Comparison of ENCODE assay signal across 18 mouse cellular contexts in genomic region chr10:80793033-80793784, GRCm38 (mm10). TPM values are rescaled to one million over a fixed set of nuclear protein-coding genes. Genes with fewer than 3 reads are reported as not detected.
DNase-seq lines count a peak whose midpoint lies in the region; ATAC-seq and TF ChIP-seq lines count a peak whose summit lies in the region.
"Had no signal": no experiment of that assay in that cellular context is flagged by ENCODE, and none has a peak within 500 bp of the region (broad histone marks: within the 10 kb centered on the region; RNA-seq: fewer than 3 reads in every experiment).

No protein-coding gene starts in this region.

- peaks cover 44% of the 10 kb centered on the region for H3K4me1 ChIP-seq in heart, embryonic 15.5 days (replicated peaks)
- peaks cover 4 to 16% of the 10 kb centered on the region in 2 experiments for H3K4me1 ChIP-seq in CH12.LX (ENCODE audit: control insufficient read depth in 1 of 2, insufficient read depth in 2 of 2)
- H3K4me1 ChIP-seq in kidney, embryonic 14.5 days (ENCODE audit: control insufficient read depth, insufficient read depth, low read length) = peaks cover 5% of the 10 kb centered on the region; the same call in 1 of the 2 replicates

- H3K27ac ChIP-seq in heart, embryonic 15.5 days = 0 out of 2 replicates have a peak overlapping the region, but pooled peaks have one; percentile 77
- H3K27ac ChIP-seq in CH12.LX (ENCODE audit: insufficient read depth, low read depth) = no peak overlapping the region
- H3K27ac ChIP-seq in kidney, embryonic 14.5 days (ENCODE audit: low read depth, low read length) = no peak overlapping the region
- H3K27ac ChIP-seq: liver, embryonic 13.5 days; stomach, embryonic 15.5 days had no signal

- no peak for TF ChIP-seq RAD21 in CH12.LX (IDR thresholded peaks at IDR 0.05; ENCODE audit: low read depth, low read length)

- no peak for TF ChIP-seq EP300 in CH12.LX (IDR thresholded peaks at IDR 0.05; ENCODE audit: low read length)

- intact Hi-C loops in heart, postnatal 36 days (cut with DNase I) = no loop called here

- peaks cover 16% of the 10 kb centered on the region for H3K79me2 ChIP-seq in CH12.LX (replicated peaks; ENCODE audit: control insufficient read depth, extremely low read depth, insufficient read depth, poor library complexity, severe bottlenecking)

- H3K9ac ChIP-seq in heart, embryonic 15.5 days = no peak overlapping the region
- H3K9ac ChIP-seq in CH12.LX (ENCODE audit: insufficient read depth, low read depth) = no peak overlapping the region
- no peak overlapping the region; the same call in 1 of the 2 replicates for H3K9ac ChIP-seq in kidney, embryonic 14.5 days (ENCODE audit: low read depth, low read length)
- H3K9ac ChIP-seq: forebrain, embryonic 15.5 days; heart, embryonic 12.5 days; hindbrain, embryonic 13.5 days; liver, embryonic 13.5 days; stomach, embryonic 15.5 days had no signal

- no peaks in the 10 kb centered on the region for H3K27me3 ChIP-seq in heart, embryonic 15.5 days
- no peaks in the 10 kb centered on the region for H3K27me3 ChIP-seq in CH12.LX (replicated peaks)
- no peaks in the 10 kb centered on the region for H3K27me3 ChIP-seq in kidney, embryonic 14.5 days (ENCODE audit: control insufficient read depth, insufficient read depth, low read length)
- H3K27me3 ChIP-seq: forebrain, embryonic 15.5 days; heart, embryonic 12.5 days; hindbrain, embryonic 13.5 days; liver, embryonic 13.5 days; stomach, embryonic 15.5 days had no signal

- TF ChIP-seq POLR2A in CH12.LX (IDR thresholded peaks at IDR 0.05; ENCODE audit: low read depth, low read length) = peak; percentile 5; the same call in 1 of the 2 replicates

- WGBS in heart, embryonic 15.5 days = 88% methylated on average over 13 of the region's 13 CpGs
- 93% methylated on average over 13 of the region's 13 CpGs for WGBS in kidney, embryonic 14.5 days

- H3K36me3 ChIP-seq in heart, embryonic 15.5 days = peaks cover 67% of the 10 kb centered on the region
- H3K36me3 ChIP-seq in CH12.LX (replicated peaks in 1 of 2; ENCODE audit: control insufficient read depth in 1 of 2, insufficient read depth in 1 of 2, low read length in 1 of 2) = peaks cover 77 to 83% of the 10 kb centered on the region in 2 experiments
- H3K36me3 ChIP-seq in kidney, embryonic 14.5 days (ENCODE audit: control insufficient read depth, insufficient read depth, low read length) = peaks cover 82% of the 10 kb centered on the region

- H3K4me3 ChIP-seq in heart, embryonic 15.5 days = no peak overlapping the region
- no peak overlapping the region for H3K4me3 ChIP-seq in CH12.LX (replicated peaks in 1 of 3; ENCODE audit: low read depth in 2 of 3, low read length in 2 of 3, poor library complexity in 1 of 3)
- H3K4me3 ChIP-seq in kidney, embryonic 14.5 days (ENCODE audit: low read length) = no peak overlapping the region
- H3K4me3 ChIP-seq: forebrain, embryonic 15.5 days; heart, embryonic 12.5 days; hindbrain, embryonic 13.5 days; liver, embryonic 13.5 days; stomach, embryonic 15.5 days had no signal

- no peaks in the 10 kb centered on the region for H3K9me3 ChIP-seq in heart, embryonic 15.5 days (replicated peaks)
- H3K9me3 ChIP-seq in CH12.LX (replicated peaks; ENCODE audit: low read length) = no peaks in the 10 kb centered on the region
- no peaks in the 10 kb centered on the region for H3K9me3 ChIP-seq in kidney, embryonic 14.5 days (ENCODE audit: control insufficient read depth, low read length)
- H3K9me3 ChIP-seq: forebrain, embryonic 15.5 days; heart, embryonic 12.5 days; hindbrain, embryonic 13.5 days; liver, embryonic 13.5 days; stomach, embryonic 15.5 days had no signal

- H3K4me2 ChIP-seq in heart, embryonic 15.5 days = no peak overlapping the region
- H3K4me2 ChIP-seq in CH12.LX (ENCODE audit: insufficient read depth, low read depth, poor library complexity, severe bottlenecking) = no peak overlapping the region
- no peak overlapping the region for H3K4me2 ChIP-seq in kidney, embryonic 14.5 days (replicated peaks; ENCODE audit: low read depth, low read length)
- H3K4me2 ChIP-seq: forebrain, embryonic 15.5 days; heart, embryonic 12.5 days; hindbrain, embryonic 13.5 days; liver, embryonic 13.5 days; stomach, embryonic 15.5 days had no signal

- TF ChIP-seq CTCF in CH12.LX (conservative IDR thresholded peaks at IDR 0.05 in 1 of 2, IDR thresholded peaks at IDR 0.05 in 1 of 2; ENCODE audit: low read depth in 2 of 2, low read length in 2 of 2) = no peak

- ATAC-seq in heart, embryonic 15.5 days (replicated peaks; ENCODE audit: insufficient number of reproducible peaks, insufficient read depth, low FRiP score, low read depth) = no peak
- no peak for ATAC-seq in kidney, embryonic 14.5 days (ENCODE audit: low FRiP score, low TSS enrichment)
- ATAC-seq: forebrain, embryonic 15.5 days; intestine, embryonic 16.5 days had no signal

- no peak for DNase-seq in heart, postnatal 36 days
- DNase-seq in CH12.LX (ENCODE audit: extremely low read depth) (no peak), MN1 (ENCODE audit: low spot score) (peak; percentile 61)
- DNase-seq in cerebellum, postnatal 10 days = peak; percentile 74
- no peak for DNase-seq in urinary bladder, postnatal 14 days (ENCODE audit: low spot score)
- DNase-seq: gastrocnemius, postnatal 25 days; liver, embryonic 13.5 days; lung, postnatal 14 days; right cerebral cortex, adult 18-20 months; thymus, postnatal 14 days had no signal

- dilution Hi-C loops in CH12.LX (cut with MboI; ENCODE audit: extremely low pct_ligation_motif_present, extremely low pct_unique_long_range_greater_than_20kb, low sequenced_read_pairs) = no loop called here

- in situ Hi-C loops in CH12.LX (cut with MboI; ENCODE audit: low pct_ligation_motif_present, low pct_unique_long_range_greater_than_20kb, low sequenced_read_pairs) = no loop called here

TF ChIP-seq in CH12.LX, 34 proteins besides CTCF, POLR2A, EP300 and RAD21:
- no peak for TF ChIP-seq NELFE (IDR thresholded peaks at IDR 0.05; ENCODE audit: low read depth, low read length)

RNA-seq across cellular contexts. Expression of gene Sf3a2, which starts 4.8 kb away (rescaled TPM):
- 38.3 and 48.3 TPM in 2 replicates for polyA plus RNA-seq in heart, embryonic 15.5 days (2015; fragmentation: Nextera tagmentation; extraction: Ambion mirVana)
- total RNA-seq in heart, postnatal 36 days (2021) = 10 to 100 TPM; 29.5 to 29.7 TPM
- total RNA-seq in CH12.LX (2012; rRNA removed) (29.0 and 36.5 TPM in 2 replicates), CH12.LX (2014; rRNA removed) (7.8 and 12.4 TPM in 2 replicates)
- polyA plus RNA-seq in CH12.LX (2012; ENCODE audit: insufficient read length, low read depth) = 136 and 153 TPM in 2 replicates
- 101 and 102 TPM in 2 replicates for polyA plus RNA-seq in kidney, embryonic 14.5 days (2014; fragmentation: Nextera tagmentation; extraction: Ambion mirVana)

RNA-seq across cellular contexts. Expression of gene Plekhj1, which starts 5.2 kb away (rescaled TPM):
- polyA plus RNA-seq in heart, embryonic 15.5 days (2015; fragmentation: Nextera tagmentation; extraction: Ambion mirVana) = 65.2 and 83.1 TPM in 2 replicates
- 10 to 100 TPM; 29.3 to 31.3 TPM for total RNA-seq in heart, postnatal 36 days (2021)
- total RNA-seq in CH12.LX (2012; rRNA removed) = 63.8 and 81.8 TPM in 2 replicates
- total RNA-seq in CH12.LX (2014; rRNA removed) = 51.5 and 63.4 TPM in 2 replicates
- polyA plus RNA-seq in CH12.LX (2012; ENCODE audit: insufficient read length, low read depth) = 119 and 123 TPM in 2 replicates
- 121 and 126 TPM in 2 replicates for polyA plus RNA-seq in kidney, embryonic 14.5 days (2014; fragmentation: Nextera tagmentation; extraction: Ambion mirVana)

RNA-seq across cellular contexts. Expression of gene Amh, which starts 11.8 kb away (rescaled TPM):
- polyA plus RNA-seq in heart, embryonic 15.5 days (2015; fragmentation: Nextera tagmentation; extraction: Ambion mirVana) = 0.16 and 0.19 TPM in 2 replicates
- under 1 TPM; 0.22 to 0.53 TPM for total RNA-seq in heart, postnatal 36 days (2021)
- 0.59 and 0.71 TPM in 2 replicates for total RNA-seq in CH12.LX (2012; rRNA removed)
- total RNA-seq in CH12.LX (2014; rRNA removed) = 0.43 TPM in 1 of 2 replicates, not detected in the other
- polyA plus RNA-seq in CH12.LX (2012; ENCODE audit: insufficient read length, low read depth) = 0.78 and 1.1 TPM in 2 replicates
- polyA plus RNA-seq in kidney, embryonic 14.5 days (2014; fragmentation: Nextera tagmentation; extraction: Ambion mirVana) = not detected in 2 replicates
- polyA plus RNA-seq: liver, embryonic 13.5 days; stomach, embryonic 15.5 days had no signal

RNA-seq across cellular contexts. Expression of gene Jsrp1, which starts 20.1 kb away (rescaled TPM):
- 4.0 and 5.1 TPM in 2 replicates for polyA plus RNA-seq in heart, embryonic 15.5 days (2015; fragmentation: Nextera tagmentation; extraction: Ambion mirVana)
- total RNA-seq in heart, postnatal 36 days (2021) = under 1 TPM in 1 of 2 experiments, not detected in 1; 0.46 TPM
- total RNA-seq in CH12.LX (2012; rRNA removed) (0.34 and 0.72 TPM in 2 replicates), CH12.LX (2014; rRNA removed) (0.30 and 0.35 TPM in 2 replicates)
- polyA plus RNA-seq in CH12.LX (2012; ENCODE audit: insufficient read length, low read depth) = 0.95 and 1.1 TPM in 2 replicates
- polyA plus RNA-seq in kidney, embryonic 14.5 days (2014; fragmentation: Nextera tagmentation; extraction: Ambion mirVana) = 4.4 and 5.2 TPM in 2 replicates
- total RNA-seq: neutrophil, adult 5-6 weeks had no signal

RNA-seq across cellular contexts. Expression of gene Oaz1, which starts 33.2 kb away (rescaled TPM):
- 1,772 and 2,077 TPM in 2 replicates for polyA plus RNA-seq in heart, embryonic 15.5 days (2015; fragmentation: Nextera tagmentation; extraction: Ambion mirVana)
- total RNA-seq in heart, postnatal 36 days (2021) = 100 to 1,000 TPM; 850 to 884 TPM
- total RNA-seq in CH12.LX (2012; rRNA removed) (899 and 966 TPM in 2 replicates), CH12.LX (2014; rRNA removed) (792 and 1,081 TPM in 2 replicates)
- 646 and 664 TPM in 2 replicates for polyA plus RNA-seq in CH12.LX (2012; ENCODE audit: insufficient read length, low read depth)
- 1,867 and 1,944 TPM in 2 replicates for polyA plus RNA-seq in kidney, embryonic 14.5 days (2014; fragmentation: Nextera tagmentation; extraction: Ambion mirVana)

Comparison
In these comparisons a context has a peak if more than half of its experiments do, and no peak if none do; other contexts are left out.
1. DNase-seq: peak in MN1 (single experiment) and cerebellum, postnatal 10 days (2 of 2); none in heart, postnatal 36 days (0 of 2), CH12.LX (single experiment) and urinary bladder, postnatal 14 days (single experiment).